Comparison of ENCODE assay signal across 11 mouse cellular contexts in the genomic region with DNA sequence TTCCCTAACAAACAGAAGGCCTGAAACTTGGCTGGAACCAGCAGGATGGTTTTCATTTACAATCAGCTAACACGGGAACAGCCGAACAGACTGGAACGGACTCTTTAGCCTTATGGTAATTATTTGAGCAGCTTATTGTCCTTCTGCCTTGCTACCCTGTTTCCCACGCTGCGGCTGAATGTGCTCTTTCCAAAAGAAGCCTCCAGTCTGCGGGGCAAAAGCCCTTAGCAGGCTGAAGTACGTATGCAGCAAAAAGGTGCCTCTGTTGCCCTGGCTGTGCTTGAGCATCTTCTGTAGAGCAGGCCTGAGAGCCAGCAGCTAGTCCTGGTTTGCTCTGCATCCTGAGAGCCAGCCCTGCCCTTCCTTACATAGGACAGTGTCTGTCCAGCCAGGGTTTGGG.
A peak's percentile ranks its signal among the peaks of the same experiment; 100 is the strongest.
DNase-seq lines count a peak whose midpoint lies in the region; ATAC-seq and TF ChIP-seq lines count a peak whose summit lies in the region.
"Had no signal": no experiment of that assay in that cellular context is flagged by ENCODE, and none has a peak within 500 bp of the region (broad histone marks: within the 10 kb centered on the region; RNA-seq: fewer than 3 reads in every experiment).

No protein-coding gene starts in this region.

- no peak for ATAC-seq in embryonic facial prominence, embryonic 14.5 days (ENCODE audit: low read depth)
- peak; percentile 69 for ATAC-seq in hindbrain, embryonic 15.5 days (ENCODE audit: low FRiP score, low read depth)
- no peak for ATAC-seq in CD4-positive, CD25-positive, alpha-beta regulatory T cell, adult 4 months
- ATAC-seq in intestine, postnatal 0 days, result no peak
- ATAC-seq: Patski had no signal

- 37% methylated on average over 7 of the region's 7 CpGs for WGBS in embryonic facial prominence, embryonic 14.5 days
- WGBS in hindbrain, embryonic 15.5 days, result 18% methylated on average over 7 of the region's 7 CpGs
- WGBS in intestine, postnatal 0 days, result 73% methylated on average over 7 of the region's 7 CpGs

- no peaks in the 10 kb centered on the region for H3K9me3 ChIP-seq in embryonic facial prominence, embryonic 14.5 days (ENCODE audit: control insufficient read depth, low read length)
- no peaks in the 10 kb centered on the region for H3K9me3 ChIP-seq in hindbrain, embryonic 15.5 days
- H3K9me3 ChIP-seq in intestine, postnatal 0 days (ENCODE audit: control insufficient read depth), result no peaks in the 10 kb centered on the region
- H3K9me3 ChIP-seq: heart, embryonic 15.5 days had no signal

- no peak overlapping the region for H3K4me3 ChIP-seq in layer of hippocampus, adult 2 months
- no peak overlapping the region for H3K4me3 ChIP-seq in embryonic facial prominence, embryonic 14.5 days (ENCODE audit: low read depth, low read length)
- H3K4me3 ChIP-seq in hindbrain, embryonic 15.5 days, result no peak overlapping the region
- no peak overlapping the region for H3K4me3 ChIP-seq in intestine, postnatal 0 days (ENCODE audit: low read depth, low read length)
- H3K4me3 ChIP-seq: heart, embryonic 15.5 days had no signal

- H3K4me1 ChIP-seq in embryonic facial prominence, embryonic 14.5 days (ENCODE audit: control insufficient read depth, insufficient read depth, low read length), result no peaks in the 10 kb centered on the region
- peaks cover 6% of the 10 kb centered on the region; the same call in 1 of the 2 replicates for H3K4me1 ChIP-seq in hindbrain, embryonic 15.5 days (replicated peaks)
- H3K4me1 ChIP-seq in intestine, postnatal 0 days (replicated peaks; ENCODE audit: control insufficient read depth, insufficient read depth, low read length), result no peaks in the 10 kb centered on the region
- H3K4me1 ChIP-seq: heart, embryonic 15.5 days had no signal

- no peaks in the 10 kb centered on the region for H3K27me3 ChIP-seq in embryonic facial prominence, embryonic 14.5 days (replicated peaks; ENCODE audit: control insufficient read depth, insufficient read depth, low read length)
- no peaks in the 10 kb centered on the region for H3K27me3 ChIP-seq in hindbrain, embryonic 15.5 days
- no peaks in the 10 kb centered on the region for H3K27me3 ChIP-seq in intestine, postnatal 0 days (replicated peaks; ENCODE audit: control insufficient read depth, insufficient read depth, low read length)
- H3K27me3 ChIP-seq: heart, embryonic 15.5 days; Patski had no signal

- H3K27ac ChIP-seq in layer of hippocampus, adult 2 months, result peak overlapping the region; percentile 7; the same call in 1 of the 2 replicates
- H3K27ac ChIP-seq in embryonic facial prominence, embryonic 14.5 days (replicated peaks; ENCODE audit: low read depth, low read length), result no peak overlapping the region
- H3K27ac ChIP-seq in hindbrain, embryonic 15.5 days (replicated peaks), result peak overlapping the region; percentile 59
- no peak overlapping the region for H3K27ac ChIP-seq in intestine, postnatal 0 days (ENCODE audit: low read depth, low read length)
- H3K27ac ChIP-seq: heart, embryonic 15.5 days had no signal

- no peaks in the 10 kb centered on the region for H3K36me3 ChIP-seq in embryonic facial prominence, embryonic 14.5 days (ENCODE audit: control insufficient read depth, insufficient read depth, low read length)
- no peaks in the 10 kb centered on the region for H3K36me3 ChIP-seq in hindbrain, embryonic 15.5 days
- H3K36me3 ChIP-seq in intestine, postnatal 0 days (ENCODE audit: control insufficient read depth, insufficient read depth), result no peaks in the 10 kb centered on the region
- H3K36me3 ChIP-seq: heart, embryonic 15.5 days had no signal

- H3K4me2 ChIP-seq in embryonic facial prominence, embryonic 14.5 days (ENCODE audit: low read depth, low read length), result no peak overlapping the region
- H3K4me2 ChIP-seq in hindbrain, embryonic 15.5 days, result no peak overlapping the region
- H3K4me2 ChIP-seq in intestine, postnatal 0 days (replicated peaks; ENCODE audit: low read depth), result no peak overlapping the region
- H3K4me2 ChIP-seq: heart, embryonic 15.5 days had no signal

- DNase-seq in layer of hippocampus, adult 2 months (ENCODE audit: low spot score in 2 of 2), result no peak
- no peak for DNase-seq in layer of hippocampus, adult 11-12 months (ENCODE audit: low spot score)
- peak; percentile 26 for DNase-seq in embryonic facial prominence, embryonic 14.5 days (ENCODE audit: low spot score)
- peak; percentile 17 for DNase-seq in neural tube, embryonic 10.5 days (ENCODE audit: extremely low spot score, low spot score)
- no peak for DNase-seq in urinary bladder, postnatal 14 days (ENCODE audit: low spot score)
- DNase-seq: cerebellum, postnatal 36 days had no signal

- H3K9ac ChIP-seq in embryonic facial prominence, embryonic 14.5 days (ENCODE audit: low read depth, low read length), result 0 out of 2 replicates have a peak overlapping the region, but pooled peaks have one; percentile 5
- H3K9ac ChIP-seq in hindbrain, embryonic 15.5 days, result no peak overlapping the region
- H3K9ac ChIP-seq in intestine, postnatal 0 days (ENCODE audit: low read depth, low read length), result no peak overlapping the region
- H3K9ac ChIP-seq: heart, embryonic 15.5 days had no signal

- TF ChIP-seq CTCF in layer of hippocampus, adult 2 months (conservative IDR thresholded peaks at IDR 0.05), result no peak
- no peak for TF ChIP-seq CTCF in intestine, postnatal 0 days (IDR thresholded peaks at IDR 0.05; ENCODE audit: low read depth)

Comparison
In these comparisons a context has a peak if more than half of its experiments do, and no peak if none do; other contexts are left out.
1. DNase-seq: peak in embryonic facial prominence, embryonic 14.5 days (single experiment) and neural tube, embryonic 10.5 days (single experiment); none in layer of hippocampus, adult 2 months (0 of 2), layer of hippocampus, adult 11-12 months (single experiment) and urinary bladder, postnatal 14 days (single experiment).
2. H3K27ac ChIP-seq: peak in layer of hippocampus, adult 2 months (single experiment) and hindbrain, embryonic 15.5 days (single experiment); none in embryonic facial prominence, embryonic 14.5 days (single experiment) and intestine, postnatal 0 days (single experiment).